Mouse (Mus musculus) midbrain, embryonic 11.5 days (tissue): ENCODE data around the gene G6pd2. TPM values are rescaled to one million over a fixed set of nuclear protein-coding genes. Genes with fewer than 3 reads are reported as not detected.

Experiments
- ATAC-seq: fragments of 200-750 bp; cut with Nextera tagmentation; 2 replicates; pipeline ENCODE4 v1.8.0; 2017; ENCODE audit warnings: moderate TSS enrichment, moderate library complexity; ENCODE audit not compliant: low FRiP score
- DNase-seq: peaks from one replicate; pipeline ENCODE4 v3.0.0; 2015; ENCODE audit warnings: low spot score; ENCODE audit errors: missing footprints
- H3K27ac ChIP-seq: fragments of 300-500 bp; sonication (generic); 2 replicates; pipeline ENCODE4 v1.5.1; 2014; ENCODE audit warnings: low read depth, low read length
- H3K27me3 ChIP-seq: fragments of 300-500 bp; sonication (generic); 2 replicates; pipeline ENCODE4 v1.6.1; 2014; ENCODE audit warnings: mild to moderate bottlenecking, low read length, moderate library complexity, mixed read lengths; ENCODE audit not compliant: control insufficient read depth, insufficient read depth
- H3K36me3 ChIP-seq: fragments of 300-500 bp; sonication (generic); 2 replicates; pipeline ENCODE4 v1.6.1; 2014; ENCODE audit warnings: mild to moderate bottlenecking, low read length, moderate library complexity, mixed read lengths; ENCODE audit not compliant: control insufficient read depth, insufficient read depth
- H3K4me1 ChIP-seq: fragments of 300-500 bp; sonication (generic); 2 replicates; pipeline ENCODE4 v1.6.1; 2014; ENCODE audit warnings: low read length; ENCODE audit not compliant: control insufficient read depth, insufficient read depth
- H3K4me2 ChIP-seq: fragments of 300-500 bp; sonication (generic); 2 replicates; pipeline ENCODE4 v1.6.1; 2014; ENCODE audit warnings: mild to moderate bottlenecking, moderate library complexity
- H3K4me3 ChIP-seq: fragments of 300-500 bp; sonication (generic); 2 replicates; pipeline ENCODE4 v1.5.1; 2014; ENCODE audit warnings: low read depth, low read length
- H3K9ac ChIP-seq: fragments of 300-500 bp; sonication (generic); 2 replicates; pipeline ENCODE4 v1.6.1; 2014; ENCODE audit warnings: low read length
- H3K9me3 ChIP-seq: fragments of 300-500 bp; sonication (generic); 2 replicates; pipeline ENCODE4 v1.6.1; 2016; ENCODE audit warnings: low read length; ENCODE audit not compliant: control insufficient read depth
- WGBS: fragments of 180-500 bp; shearing (Covaris S2); extraction: QIAGEN DNeasy Blood & Tissue Kit; methylation state at CpG from one replicate; pipeline ENCODE4 v1.1.7; 2014; 5-methylcytosine and 5-hydroxymethylcytosine counted together
- polyA plus RNA-seq: library from polyadenylated mRNA; unstranded; fragments of >200 nt; fragmentation: Nextera tagmentation; extraction: Ambion mirVana; gene quantifications from 2 replicates; pipeline ENCODE4 v1.2.1, GENCODE M21; 2014

The G6pd2 gene
- not detected in 2 replicates for polyA plus RNA-seq

DNA sequence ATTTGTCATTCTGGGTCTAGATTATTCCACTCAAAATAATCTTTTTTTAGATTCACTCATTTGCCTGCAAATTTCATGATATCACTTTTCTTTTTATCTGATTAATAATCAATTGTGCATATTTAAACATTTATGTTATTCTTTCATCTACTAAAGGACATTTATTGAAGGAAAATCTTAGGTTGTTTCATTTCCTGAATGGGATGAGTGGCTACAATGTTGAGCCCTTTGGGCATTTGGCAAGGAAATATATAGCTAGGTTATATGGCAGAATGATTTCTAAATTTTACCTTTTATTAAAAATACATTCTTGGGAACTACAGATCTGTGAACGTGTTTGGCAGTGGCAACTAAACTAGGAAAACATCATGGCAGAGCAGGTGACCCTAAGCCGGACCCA is at the start of gene G6pd2:
TSS of gene G6pd2 (plus strand) at position 301 of the 400 bp plus-strand sequence.
- ATAC-seq = no peak
- Histone ChIP-seq H3K9ac (no peak within 1 kb of the TSS), H3K27me3 (no peaks in the 10 kb centered on the region), H3K36me3 (no peaks in the 10 kb centered on the region), H3K4me3 (no peak within 1 kb of the TSS), H3K4me2 (no peak within 1 kb of the TSS), H3K9me3 (no peaks in the 10 kb centered on the region; the same call in 1 of the 2 replicates), H3K4me1 (no peaks in the 10 kb centered on the region), H3K27ac (no peak within 1 kb of the TSS)
- 85% methylated on average over 2 of the region's 2 CpGs for WGBS
- DNase-seq = no peak

DNA sequence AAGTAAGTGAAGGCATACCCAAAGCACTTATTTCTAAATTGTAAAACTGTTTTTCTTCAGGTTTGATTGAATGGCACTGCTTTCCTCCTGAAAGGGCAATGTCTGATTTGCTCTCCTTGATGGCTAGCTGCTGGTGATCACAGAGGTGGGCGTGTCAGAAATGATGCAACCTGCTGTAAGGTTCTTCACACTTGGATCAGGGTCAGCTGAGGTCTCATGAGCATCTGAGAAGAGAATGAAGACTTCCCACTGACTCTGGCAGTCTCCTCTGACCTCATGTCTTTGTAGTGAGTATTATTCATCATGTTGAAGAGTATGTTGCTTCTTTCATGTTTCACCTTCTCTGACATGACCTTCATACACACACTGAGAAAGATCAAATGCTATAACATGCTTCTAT is 44.4 kb upstream of the G6pd2 start:
- Histone ChIP-seq H3K4me1 (no peaks in the 10 kb centered on the region), H3K36me3 (no peaks in the 10 kb centered on the region), H3K4me3 (no peak overlapping the region), H3K27me3 (no peaks in the 10 kb centered on the region), H3K9me3 (no peaks in the 10 kb centered on the region), H3K4me2 (no peak overlapping the region), H3K9ac (no peak overlapping the region), H3K27ac (no peak overlapping the region)
- ATAC-seq (no peak), DNase-seq (no peak)
- 80% methylated on average over 1 of the region's 1 CpGs for whole genome bisulfite sequencing

DNA sequence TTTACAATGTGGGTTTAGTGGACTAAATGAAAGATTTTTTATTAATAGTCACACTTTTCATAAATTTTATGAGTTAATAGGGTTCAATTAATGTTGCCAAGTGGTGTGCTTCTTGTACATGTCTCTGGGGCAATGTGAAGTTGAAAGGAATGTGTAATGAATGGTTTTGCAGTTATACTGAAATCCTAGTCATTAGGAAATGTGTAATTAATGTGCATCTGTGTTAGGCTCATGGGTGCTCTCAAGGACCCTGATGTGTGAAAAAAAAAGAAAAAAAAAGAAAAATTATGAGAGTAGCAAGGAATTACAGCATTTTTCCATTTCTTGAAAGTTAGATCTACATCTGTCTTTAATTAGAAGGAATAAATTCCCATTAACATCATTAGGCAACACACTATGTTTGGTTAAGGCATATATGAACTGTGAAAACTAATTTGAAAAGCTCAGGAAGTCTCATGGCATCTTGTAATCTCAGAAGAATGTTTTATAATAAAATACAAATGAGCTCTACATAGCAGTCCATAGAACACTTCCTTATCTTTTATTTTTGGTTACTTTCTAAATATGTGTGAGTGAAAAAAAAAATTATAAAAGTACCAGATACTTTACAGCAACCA is 24.4 kb downstream of the G6pd2 start:
- Histone ChIP-seq H3K9ac (no peak overlapping the region), H3K4me1 (no peaks in the 10 kb centered on the region), H3K4me3 (no peak overlapping the region), H3K4me2 (no peak overlapping the region), H3K27ac (no peak overlapping the region), H3K9me3 (no peaks in the 10 kb centered on the region), H3K36me3 (no peaks in the 10 kb centered on the region), H3K27me3 (no peaks in the 10 kb centered on the region)
- DNase-seq (no peak), ATAC-seq (no peak)

DNA sequence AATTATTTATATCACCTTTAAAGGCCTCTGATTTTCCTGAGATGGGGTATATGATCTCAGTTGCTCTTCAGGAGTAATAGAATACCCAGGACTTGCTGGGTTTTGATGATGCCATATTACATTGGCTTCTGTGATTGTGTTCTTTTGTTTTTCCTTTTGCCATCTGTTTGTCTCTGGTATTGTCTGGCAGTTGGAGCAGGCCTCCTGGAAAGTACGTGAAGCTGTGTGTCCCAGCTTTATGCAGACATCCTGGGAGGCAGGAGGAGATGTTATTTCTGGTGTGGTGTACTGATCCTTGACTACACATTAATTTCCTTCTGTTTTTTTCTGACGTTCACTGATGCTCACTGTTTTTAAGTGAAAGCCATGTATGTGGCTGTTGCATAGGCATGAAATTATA is 35.3 kb downstream of the G6pd2 start:
- H3K4me1 ChIP-seq = no peaks in the 10 kb centered on the region
- H3K27ac ChIP-seq = no peak overlapping the region

More for the DNA sequence above, 35.3 kb downstream of the G6pd2 start:
- DNase-seq (no peak), ATAC-seq (no peak)
- WGBS = 82% methylated on average over 2 of the region's 2 CpGs
- no peak overlapping the region for H3K4me3 ChIP-seq
- no peaks in the 10 kb centered on the region for H3K36me3 ChIP-seq
- H3K9ac ChIP-seq = no peak overlapping the region
- no peaks in the 10 kb centered on the region for H3K27me3 ChIP-seq
- H3K9me3 ChIP-seq = no peaks in the 10 kb centered on the region
- H3K4me2 ChIP-seq = no peak overlapping the region
